Mouse (Mus musculus): ENCODE measurements at regions not wholly inside any gene's neighbourhood (a gene's known extent, or its start where the extent isn't known, plus 50 kb on each side); places are given as distances from the start of the nearest gene placed in this dataset.
"Not testable (repeated sequence)": the region's sequence is repeated elsewhere in the genome, so short reads cannot be mapped to it uniquely, and the experiment has no call there.

GRCm38 (mm10) chr14:15881284-15881683 is 367.8 kb upstream of the Ngly1 start:
- no peak overlapping the region for H3K27ac ChIP-seq
- 53% methylated on average over 1 of the region's 1 CpGs for WGBS
- H3K9me3 ChIP-seq = no peaks in the 10 kb centered on the region
- no peak for ATAC-seq (ENCODE audit: borderline replicate concordance, extremely low read depth, low FRiP score, low TSS enrichment)
- no peaks in the 10 kb centered on the region for H3K27me3 ChIP-seq
- H3K36me3 ChIP-seq = no peaks in the 10 kb centered on the region
- no peak overlapping the region for H3K4me2 ChIP-seq
- H3K4me3 ChIP-seq = no peak overlapping the region
- no peak overlapping the region for H3K9ac ChIP-seq
- no peaks in the 10 kb centered on the region for H3K4me1 ChIP-seq

GRCm38 (mm10) chr14:15884641-15885340 is 364.3 kb upstream of the Ngly1 start:
- Histone ChIP-seq H3K4me3 (no peak overlapping the region), H3K27me3 (no peaks in the 10 kb centered on the region), H3K27ac (no peak overlapping the region), H3K4me2 (no peak overlapping the region), H3K9me3 (no peaks in the 10 kb centered on the region), H3K36me3 (no peaks in the 10 kb centered on the region), H3K4me1 (no peaks in the 10 kb centered on the region), H3K9ac (no peak overlapping the region)
- WGBS = 55% methylated on average over 2 of the region's 2 CpGs
- ATAC-seq (ENCODE audit: borderline replicate concordance, extremely low read depth, low FRiP score, low TSS enrichment) = no peak

- no peaks in the 10 kb centered on the region for H3K4me1 ChIP-seq
- no peak for ATAC-seq (ENCODE audit: borderline replicate concordance, extremely low read depth, low FRiP score, low TSS enrichment)
Measured at GRCm38 (mm10) chr14:15897098-15897497, 352.0 kb upstream of the Ngly1 start.

GRCm38 (mm10) chr14:15906429-15906828 is 342.7 kb upstream of the Ngly1 start:
- not testable (repeated sequence) for H3K9ac ChIP-seq; ATAC-seq (ENCODE audit: borderline replicate concordance, extremely low read depth, low FRiP score, low TSS enrichment); H3K27me3 ChIP-seq; H3K4me2 ChIP-seq; H3K27ac ChIP-seq; H3K36me3 ChIP-seq; H3K9me3 ChIP-seq; H3K4me1 ChIP-seq; H3K4me3 ChIP-seq
- 51% methylated on average over 11 of the region's 11 CpGs for WGBS

More at GRCm38 (mm10) chr14:15897098-15897497, 352.0 kb upstream of the Ngly1 start:
- WGBS = 21% methylated on average over 1 of the region's 1 CpGs
- Histone ChIP-seq H3K4me3 (no peak overlapping the region), H3K9me3 (no peaks in the 10 kb centered on the region), H3K4me2 (no peak overlapping the region), H3K27ac (no peak overlapping the region), H3K9ac (no peak overlapping the region), H3K36me3 (no peaks in the 10 kb centered on the region), H3K27me3 (no peaks in the 10 kb centered on the region)

GRCm38 (mm10) chr14:15913206-15913605 is 335.9 kb upstream of the Ngly1 start:
- 50% methylated on average over 4 of the region's 4 CpGs for WGBS
- not testable (repeated sequence) for H3K4me3 ChIP-seq; H3K4me2 ChIP-seq; H3K4me1 ChIP-seq; H3K27ac ChIP-seq; H3K27me3 ChIP-seq; H3K36me3 ChIP-seq; ATAC-seq (ENCODE audit: borderline replicate concordance, extremely low read depth, low FRiP score, low TSS enrichment); H3K9me3 ChIP-seq; H3K9ac ChIP-seq

- no peaks in the 10 kb centered on the region for H3K27me3 ChIP-seq
- no peaks in the 10 kb centered on the region for H3K9me3 ChIP-seq
- H3K9ac ChIP-seq = no peak overlapping the region
- no peaks in the 10 kb centered on the region for H3K4me1 ChIP-seq
- ATAC-seq (ENCODE audit: borderline replicate concordance, extremely low read depth, low FRiP score, low TSS enrichment) = no peak
- H3K4me2 ChIP-seq = no peak overlapping the region
- H3K27ac ChIP-seq = no peak overlapping the region
- H3K36me3 ChIP-seq = no peaks in the 10 kb centered on the region
- no peak overlapping the region for H3K4me3 ChIP-seq
- 76% methylated on average over 3 of the region's 3 CpGs for WGBS
Measured at GRCm38 (mm10) chr14:15914176-15914575, 334.9 kb upstream of the Ngly1 start.

- H3K36me3 ChIP-seq; H3K4me2 ChIP-seq; H3K27ac ChIP-seq; H3K4me1 ChIP-seq; H3K9me3 ChIP-seq; H3K9ac ChIP-seq; ATAC-seq (ENCODE audit: borderline replicate concordance, extremely low read depth, low FRiP score, low TSS enrichment); H3K4me3 ChIP-seq; H3K27me3 ChIP-seq: not testable (repeated sequence)
- 64% methylated on average over 3 of the region's 3 CpGs for WGBS
Measured at GRCm38 (mm10) chr14:15924676-15925075, 324.4 kb upstream of the Ngly1 start.

GRCm38 (mm10) chr14:15934729-15935128 is 314.4 kb upstream of the Ngly1 start:
- Histone ChIP-seq H3K9me3 (no peaks in the 10 kb centered on the region), H3K4me2 (no peak overlapping the region), H3K9ac (no peak overlapping the region), H3K27me3 (no peaks in the 10 kb centered on the region), H3K36me3 (no peaks in the 10 kb centered on the region), H3K4me1 (no peaks in the 10 kb centered on the region), H3K4me3 (no peak overlapping the region), H3K27ac (no peak overlapping the region)
- no peak for ATAC-seq (ENCODE audit: borderline replicate concordance, extremely low read depth, low FRiP score, low TSS enrichment)

GRCm38 (mm10) chr14:15970321-15970720 is 278.8 kb upstream of the Ngly1 start:
- no peak for ATAC-seq (ENCODE audit: borderline replicate concordance, extremely low read depth, low FRiP score, low TSS enrichment)
- Histone ChIP-seq H3K4me3 (no peak overlapping the region), H3K9ac (no peak overlapping the region), H3K36me3 (no peaks in the 10 kb centered on the region), H3K4me2 (no peak overlapping the region), H3K27ac (no peak overlapping the region), H3K9me3 (no peaks in the 10 kb centered on the region), H3K4me1 (no peaks in the 10 kb centered on the region), H3K27me3 (no peaks in the 10 kb centered on the region)

- ATAC-seq (ENCODE audit: borderline replicate concordance, extremely low read depth, low FRiP score, low TSS enrichment) = no peak
- Histone ChIP-seq H3K27ac (no peak overlapping the region), H3K9me3 (no peaks in the 10 kb centered on the region), H3K4me3 (no peak overlapping the region), H3K27me3 (no peaks in the 10 kb centered on the region), H3K4me2 (no peak overlapping the region), H3K9ac (no peak overlapping the region), H3K36me3 (no peaks in the 10 kb centered on the region), H3K4me1 (no peaks in the 10 kb centered on the region)
Measured at GRCm38 (mm10) chr14:15970767-15971166, 278.3 kb upstream of the Ngly1 start.

GRCm38 (mm10) chr14:15971306-15971705 is 277.8 kb upstream of the Ngly1 start:
- Histone ChIP-seq H3K4me1 (no peaks in the 10 kb centered on the region), H3K36me3 (no peaks in the 10 kb centered on the region), H3K9me3 (no peaks in the 10 kb centered on the region), H3K4me2 (no peak overlapping the region), H3K4me3 (no peak overlapping the region), H3K27me3 (no peaks in the 10 kb centered on the region), H3K9ac (no peak overlapping the region), H3K27ac (no peak overlapping the region)
- ATAC-seq (ENCODE audit: borderline replicate concordance, extremely low read depth, low FRiP score, low TSS enrichment) = no peak

GRCm38 (mm10) chr14:15977366-15977765 is 271.7 kb upstream of the Ngly1 start:
- H3K27ac ChIP-seq = no peak overlapping the region
- WGBS = 96% methylated on average over 1 of the region's 1 CpGs
- H3K27me3 ChIP-seq = no peaks in the 10 kb centered on the region
- no peak for ATAC-seq (ENCODE audit: borderline replicate concordance, extremely low read depth, low FRiP score, low TSS enrichment)
- H3K4me3 ChIP-seq = no peak overlapping the region
- no peaks in the 10 kb centered on the region for H3K36me3 ChIP-seq
- no peaks in the 10 kb centered on the region for H3K9me3 ChIP-seq
- H3K4me2 ChIP-seq = no peak overlapping the region
- H3K9ac ChIP-seq = no peak overlapping the region
- H3K4me1 ChIP-seq = no peaks in the 10 kb centered on the region

GRCm38 (mm10) chr14:15978329-15978728 is 270.8 kb upstream of the Ngly1 start:
- Histone ChIP-seq H3K27ac (no peak overlapping the region), H3K4me1 (no peaks in the 10 kb centered on the region), H3K27me3 (no peaks in the 10 kb centered on the region), H3K4me2 (no peak overlapping the region), H3K9me3 (no peaks in the 10 kb centered on the region), H3K36me3 (no peaks in the 10 kb centered on the region), H3K4me3 (no peak overlapping the region), H3K9ac (no peak overlapping the region)
- no peak for ATAC-seq (ENCODE audit: borderline replicate concordance, extremely low read depth, low FRiP score, low TSS enrichment)
- WGBS = 20% methylated on average over 1 of the region's 1 CpGs

All from lung, embryonic 15.5 days (tissue).